Mouse (Mus musculus): ENCODE results near the gene Cntln. TPM values are rescaled to one million over a fixed set of nuclear protein-coding genes. Genes with fewer than 3 reads are reported as not detected.

Gene Cntln
- polyA plus RNA-seq, 1 experiment, result 1.7 TPM

- Histone ChIP-seq H3K4me1 (replicated peaks; ENCODE audit: control insufficient read depth, insufficient read depth, low read length) (peaks cover 4% of the 10 kb centered on the region; the same call in 1 of the 2 replicates), H3K27ac (ENCODE audit: control insufficient read depth, insufficient read depth, low read length) (no peak overlapping the region), H3K4me3 (ENCODE audit: control insufficient read depth, insufficient read depth, low read length) (peak overlapping the region; percentile 97), H3K27me3 (ENCODE audit: control insufficient read depth, insufficient read depth, low read length) (no peaks in the 10 kb centered on the region), H3K36me3 (ENCODE audit: control insufficient read depth, insufficient read depth, low read length) (no peaks in the 10 kb centered on the region)
- TF ChIP-seq POLR2A (IDR thresholded peaks at IDR 0.05; ENCODE audit: control insufficient read depth, extremely low read depth, insufficient read depth, low read length, poor library complexity) (no peak), CTCF (IDR thresholded peaks at IDR 0.05; ENCODE audit: borderline replicate concordance, control insufficient read depth, extremely low read depth, insufficient read depth, low read length, poor library complexity) (no peak)
- peak; percentile 26 for DNase-seq
- 1% methylated on average over 60 of the region's 60 CpGs for WGBS
Observed at GRCm38 (mm10) chr4:84884539-84885270, 596 bp downstream of the Cntln start.

- Histone ChIP-seq H3K27ac (ENCODE audit: control insufficient read depth, insufficient read depth, low read length) (no peak overlapping the region), H3K4me1 (replicated peaks; ENCODE audit: control insufficient read depth, insufficient read depth, low read length) (peaks cover 4% of the 10 kb centered on the region; the same call in 1 of the 2 replicates), H3K4me3 (ENCODE audit: control insufficient read depth, insufficient read depth, low read length) (no peak overlapping the region), H3K27me3 (ENCODE audit: control insufficient read depth, insufficient read depth, low read length) (no peaks in the 10 kb centered on the region), H3K36me3 (ENCODE audit: control insufficient read depth, insufficient read depth, low read length) (no peaks in the 10 kb centered on the region)
- no peak for TF ChIP-seq CTCF (IDR thresholded peaks at IDR 0.05; ENCODE audit: borderline replicate concordance, control insufficient read depth, extremely low read depth, insufficient read depth, low read length, poor library complexity)
- no peak for TF ChIP-seq POLR2A (IDR thresholded peaks at IDR 0.05; ENCODE audit: control insufficient read depth, extremely low read depth, insufficient read depth, low read length, poor library complexity)
- no peak for DNase-seq
- 69% methylated on average over 1 of the region's 1 CpGs for WGBS
Observed at GRCm38 (mm10) chr4:84885271-84885540, 1.1 kb downstream of the Cntln start.

- Histone ChIP-seq H3K4me3 (ENCODE audit: control insufficient read depth, insufficient read depth, low read length) (no peak overlapping the region), H3K36me3 (ENCODE audit: control insufficient read depth, insufficient read depth, low read length) (no peaks in the 10 kb centered on the region), H3K27ac (ENCODE audit: control insufficient read depth, insufficient read depth, low read length) (no peak overlapping the region), H3K4me1 (replicated peaks; ENCODE audit: control insufficient read depth, insufficient read depth, low read length) (no peaks in the 10 kb centered on the region), H3K27me3 (ENCODE audit: control insufficient read depth, insufficient read depth, low read length) (no peaks in the 10 kb centered on the region)
- no peak for TF ChIP-seq CTCF (IDR thresholded peaks at IDR 0.05; ENCODE audit: borderline replicate concordance, control insufficient read depth, extremely low read depth, insufficient read depth, low read length, poor library complexity)
- TF ChIP-seq POLR2A (IDR thresholded peaks at IDR 0.05; ENCODE audit: control insufficient read depth, extremely low read depth, insufficient read depth, low read length, poor library complexity), result no peak
- no peak for DNase-seq
- 94% methylated on average over 1 of the region's 1 CpGs for WGBS
Observed at GRCm38 (mm10) chr4:84918393-84918792, 34.3 kb downstream of the Cntln start.

GRCm38 (mm10) chr4:84934342-84934929 is 50.3 kb downstream of the Cntln start:
- Histone ChIP-seq H3K36me3 (ENCODE audit: control insufficient read depth, insufficient read depth, low read length) (no peaks in the 10 kb centered on the region), H3K4me1 (replicated peaks; ENCODE audit: control insufficient read depth, insufficient read depth, low read length) (no peaks in the 10 kb centered on the region), H3K27ac (ENCODE audit: control insufficient read depth, insufficient read depth, low read length) (no peak overlapping the region), H3K4me3 (ENCODE audit: control insufficient read depth, insufficient read depth, low read length) (no peak overlapping the region), H3K27me3 (ENCODE audit: control insufficient read depth, insufficient read depth, low read length) (no peaks in the 10 kb centered on the region)
- 98% methylated on average over 6 of the region's 6 CpGs for WGBS
- TF ChIP-seq CTCF (IDR thresholded peaks at IDR 0.05; ENCODE audit: borderline replicate concordance, control insufficient read depth, extremely low read depth, insufficient read depth, low read length, poor library complexity) (no peak), POLR2A (IDR thresholded peaks at IDR 0.05; ENCODE audit: control insufficient read depth, extremely low read depth, insufficient read depth, low read length, poor library complexity) (no peak)
- no peak for DNase-seq

- DNase-seq, result no peak
- Histone ChIP-seq H3K27me3 (ENCODE audit: control insufficient read depth, insufficient read depth, low read length) (no peaks in the 10 kb centered on the region), H3K4me3 (ENCODE audit: control insufficient read depth, insufficient read depth, low read length) (no peak overlapping the region), H3K27ac (ENCODE audit: control insufficient read depth, insufficient read depth, low read length) (no peak overlapping the region), H3K4me1 (replicated peaks; ENCODE audit: control insufficient read depth, insufficient read depth, low read length) (no peaks in the 10 kb centered on the region), H3K36me3 (ENCODE audit: control insufficient read depth, insufficient read depth, low read length) (no peaks in the 10 kb centered on the region)
- TF ChIP-seq CTCF (IDR thresholded peaks at IDR 0.05; ENCODE audit: borderline replicate concordance, control insufficient read depth, extremely low read depth, insufficient read depth, low read length, poor library complexity) (no peak), POLR2A (IDR thresholded peaks at IDR 0.05; ENCODE audit: control insufficient read depth, extremely low read depth, insufficient read depth, low read length, poor library complexity) (no peak)
- 89% methylated on average over 2 of the region's 2 CpGs for whole genome bisulfite sequencing
Observed at GRCm38 (mm10) chr4:84942059-84942458, 58.0 kb downstream of the Cntln start.

- WGBS, result 95% methylated on average over 2 of the region's 2 CpGs
- no peak for DNase-seq
- Histone ChIP-seq H3K27ac (ENCODE audit: control insufficient read depth, insufficient read depth, low read length) (no peak overlapping the region), H3K36me3 (ENCODE audit: control insufficient read depth, insufficient read depth, low read length) (no peaks in the 10 kb centered on the region), H3K4me3 (ENCODE audit: control insufficient read depth, insufficient read depth, low read length) (no peak overlapping the region), H3K27me3 (ENCODE audit: control insufficient read depth, insufficient read depth, low read length) (no peaks in the 10 kb centered on the region), H3K4me1 (replicated peaks; ENCODE audit: control insufficient read depth, insufficient read depth, low read length) (no peaks in the 10 kb centered on the region)
- TF ChIP-seq CTCF (IDR thresholded peaks at IDR 0.05; ENCODE audit: borderline replicate concordance, control insufficient read depth, extremely low read depth, insufficient read depth, low read length, poor library complexity), result no peak
- TF ChIP-seq POLR2A (IDR thresholded peaks at IDR 0.05; ENCODE audit: control insufficient read depth, extremely low read depth, insufficient read depth, low read length, poor library complexity), result no peak
Observed at GRCm38 (mm10) chr4:84942651-84943050, 58.5 kb downstream of the Cntln start.

All from thymus, adult 2 months (tissue).